Mouse (Mus musculus): ENCODE results near the gene Oas2. TPM values are rescaled to one million over a fixed set of nuclear protein-coding genes. Genes with fewer than 3 reads are reported as not detected.
"Not testable (repeated sequence)": the region's sequence is repeated elsewhere in the genome, so short reads cannot be mapped to it uniquely, and the experiment has no call there.

The Oas2 gene
- total RNA-seq (2015) (1.6 and 2.9 TPM in 2 replicates), total RNA-seq (2017) (0.12 and 0.30 TPM in 2 replicates)

DNA sequence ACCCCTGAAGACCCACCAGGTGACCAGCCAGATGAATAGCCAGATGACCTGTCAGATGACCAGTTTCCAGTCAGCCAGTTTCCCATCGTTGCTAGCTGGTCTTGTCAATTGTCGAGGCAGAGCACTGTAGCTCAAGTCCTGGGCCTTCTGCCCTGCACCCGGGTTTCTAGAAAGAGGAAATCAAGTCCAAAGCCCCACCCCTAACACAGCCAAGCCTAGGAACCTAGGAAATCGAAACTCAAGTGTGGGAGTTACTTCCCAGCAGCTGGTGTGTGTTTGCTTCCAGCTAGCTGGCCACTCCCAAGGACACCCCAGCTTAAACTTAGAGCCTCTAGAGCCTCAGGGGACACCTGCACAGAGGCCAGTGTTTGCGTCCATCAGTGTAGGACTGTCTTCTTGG lies at the start of gene Oas2:
Gene Oas2 (minus strand): TSS at position 166 of the 400 bp plus-strand sequence.
- ATAC-seq (replicated peaks; ENCODE audit: poor library complexity) = peak; percentile 71

GRCm38 (mm10) chr5:120798943-120799342 lies 49.3 kb upstream of the Oas2 start:
- peak; percentile 52 for ATAC-seq (replicated peaks; ENCODE audit: poor library complexity)

GRCm38 (mm10) chr5:120798147-120798546 lies 48.5 kb upstream of the Oas2 start:
- peak; percentile 55 for ATAC-seq (replicated peaks; ENCODE audit: poor library complexity)

- not testable (repeated sequence) for ATAC-seq (replicated peaks; ENCODE audit: poor library complexity)
These were observed 45.9 kb upstream of the Oas2 start, which contains the start of gene Oas1e for GRCm38 (mm10) chr5:120795480-120796034. Gene Oas1e, minus strand, starts transcription at chr5:120795530.

DNA sequence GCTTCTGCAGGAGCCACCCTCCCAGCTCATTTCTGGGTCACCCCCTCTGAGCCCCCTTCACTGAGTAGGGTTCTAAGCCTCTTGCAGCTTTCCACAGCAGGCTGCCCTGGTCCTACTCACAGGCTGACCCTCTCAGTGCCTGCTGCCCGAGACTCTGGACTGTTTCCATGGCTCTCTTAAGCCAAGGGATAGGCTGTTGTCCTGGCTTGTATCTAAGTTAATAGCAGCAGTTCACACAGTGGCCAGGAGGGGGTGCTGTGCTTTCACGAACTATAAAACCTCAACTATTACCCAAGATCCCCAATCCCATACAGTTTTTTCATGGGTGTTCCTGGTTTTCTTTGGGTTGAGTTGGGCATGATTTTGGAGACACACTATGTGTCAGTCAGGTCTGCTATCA lies 43.4 kb upstream of the Oas2 start:
- peak; percentile 78 for ATAC-seq (replicated peaks; ENCODE audit: poor library complexity)

DNA sequence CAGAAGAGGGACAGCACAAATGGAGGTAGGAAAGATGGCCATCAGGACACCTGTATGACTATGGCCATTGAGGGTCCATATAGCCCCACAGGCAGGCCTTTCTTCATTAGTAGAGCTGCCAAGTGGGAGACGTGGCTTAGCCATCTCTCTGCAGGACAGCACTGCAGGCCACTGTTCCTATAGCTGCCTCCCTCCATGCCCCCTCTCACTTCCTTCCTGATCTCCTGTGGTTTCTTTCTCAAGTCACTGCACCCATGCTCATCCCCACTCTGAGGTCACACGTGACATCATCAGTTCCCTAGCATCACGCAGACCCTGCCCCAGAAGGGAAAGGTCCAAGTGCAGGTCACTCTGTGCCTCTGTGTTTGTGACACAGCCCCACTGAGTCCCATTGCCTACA lies 37.4 kb upstream of the Oas2 start:
- peak; percentile 70 for ATAC-seq (replicated peaks; ENCODE audit: poor library complexity)

GRCm38 (mm10) chr5:120782446-120782845 lies 32.8 kb upstream of the Oas2 start:
- ATAC-seq (replicated peaks; ENCODE audit: poor library complexity) = no peak

- 0 out of 2 replicates have a peak, but pooled peaks have one; percentile 31 for ATAC-seq (replicated peaks; ENCODE audit: poor library complexity)
These were observed 32.0 kb upstream of the Oas2 start for GRCm38 (mm10) chr5:120781646-120782045.

- no peak for ATAC-seq (replicated peaks; ENCODE audit: poor library complexity)
These were observed 30.3 kb upstream of the Oas2 start for GRCm38 (mm10) chr5:120779922-120780321.

- no peak for ATAC-seq (replicated peaks; ENCODE audit: poor library complexity)
These were observed 29.3 kb upstream of the Oas2 start for GRCm38 (mm10) chr5:120778941-120779340.

DNA sequence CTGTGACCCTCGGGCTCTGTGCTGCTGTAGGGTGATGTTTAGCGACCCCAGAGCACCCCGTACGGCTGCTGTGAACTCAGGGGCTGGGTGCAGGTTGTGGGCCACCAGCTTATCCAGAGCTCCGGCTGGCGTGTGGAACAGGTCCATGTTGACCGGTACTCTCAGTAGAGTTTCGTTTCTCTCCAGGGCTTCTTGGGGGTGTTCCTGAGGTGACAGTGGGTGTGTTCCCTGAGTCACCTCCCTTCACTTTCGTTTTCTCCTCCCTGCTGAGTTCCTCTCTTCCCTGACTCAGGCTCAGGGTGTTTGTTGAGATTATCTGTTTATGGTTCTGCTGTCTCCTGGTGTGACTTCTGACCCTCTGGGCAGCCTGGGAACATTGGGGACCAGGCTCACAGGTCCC lies 27.8 kb upstream of the Oas2 start, which contains the start of gene Oas3:
Gene Oas3 (minus strand): TSS at position 184 of the 400 bp plus-strand sequence.
- ATAC-seq (replicated peaks; ENCODE audit: poor library complexity) = peak; percentile 58

GRCm38 (mm10) chr5:120776801-120777200 lies 27.1 kb upstream of the Oas2 start:
- ATAC-seq (replicated peaks; ENCODE audit: poor library complexity) = no peak

- peak; percentile 64 for ATAC-seq (replicated peaks; ENCODE audit: poor library complexity)
These were observed 25.8 kb upstream of the Oas2 start for GRCm38 (mm10) chr5:120775287-120775985.

- ATAC-seq (replicated peaks; ENCODE audit: poor library complexity) = peak; percentile 97
These were observed 19.7 kb upstream of the Oas2 start for GRCm38 (mm10) chr5:120769396-120769795.

GRCm38 (mm10) chr5:120765010-120765409 lies 15.4 kb upstream of the Oas2 start:
- no peak for ATAC-seq (replicated peaks; ENCODE audit: poor library complexity)

GRCm38 (mm10) chr5:120761901-120762300 lies 12.2 kb upstream of the Oas2 start:
- ATAC-seq (replicated peaks; ENCODE audit: poor library complexity) = peak; percentile 63

GRCm38 (mm10) chr5:120754215-120754614 lies 4.6 kb upstream of the Oas2 start:
- ATAC-seq (replicated peaks; ENCODE audit: poor library complexity) = peak; percentile 69

- ATAC-seq (replicated peaks; ENCODE audit: poor library complexity) = no peak
These were observed 3.1 kb upstream of the Oas2 start for GRCm38 (mm10) chr5:120752786-120753185.

- ATAC-seq (replicated peaks; ENCODE audit: poor library complexity) = no peak
These were observed 1.6 kb upstream of the Oas2 start for GRCm38 (mm10) chr5:120751206-120751605.

DNA sequence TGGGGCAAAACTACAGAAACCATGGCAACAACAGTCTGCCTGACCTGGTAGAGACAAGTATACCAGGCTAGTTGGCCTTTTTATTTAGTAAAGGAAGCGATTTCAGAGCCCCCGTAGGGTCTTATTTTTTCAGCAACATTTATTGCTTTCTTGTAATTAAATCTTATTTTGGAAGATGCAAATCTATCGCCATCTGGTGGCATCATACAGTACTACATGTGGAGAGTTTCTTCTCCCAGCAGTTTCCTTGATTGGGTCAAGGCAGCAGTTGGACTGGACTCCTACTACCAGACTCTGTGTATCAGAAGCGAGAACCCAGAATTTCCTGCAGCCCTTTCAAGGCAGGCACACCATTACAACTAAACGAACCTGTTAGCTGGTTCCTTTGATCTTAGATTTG lies 3.2 kb downstream of the Oas2 start:
- ATAC-seq (replicated peaks; ENCODE audit: poor library complexity) = 0 out of 2 replicates have a peak, but pooled peaks have one; percentile 40

GRCm38 (mm10) chr5:120742125-120742524 lies 7.5 kb downstream of the Oas2 start:
- peak; percentile 85 for ATAC-seq (replicated peaks; ENCODE audit: poor library complexity)

GRCm38 (mm10) chr5:120734380-120734990 lies 15.2 kb downstream of the Oas2 start:
- ATAC-seq (replicated peaks; ENCODE audit: poor library complexity) = no peak

Data from megakaryocyte progenitor cell, adult 5-6 weeks (primary cell).